Mouse (Mus musculus) bone marrow macrophage, adult 2 months (primary cell): ENCODE results near the gene Jsrp1.

Source experiments
- CTCF ChIP-seq: IDR thresholded peaks from 2 replicates; pipeline ENCODE4 v1.5.1; 2012; ENCODE audit warnings: low read depth, mild to moderate bottlenecking, low read length, moderate library complexity
- POLR2A ChIP-seq: IDR thresholded peaks from 2 replicates; pipeline ENCODE4 v1.6.1; 2012; ENCODE audit warnings: mild to moderate bottlenecking, low read depth, low read length, borderline replicate concordance

GRCm38 (mm10) chr10:80837827-80838226 lies 24.5 kb upstream of the Jsrp1 start:
- no peak for TF ChIP-seq CTCF
- TF ChIP-seq POLR2A: no peak
